ENCODE assay signal across 8 mouse cellular contexts in genomic region chr13:23516822-23517602, GRCm38 (mm10). TPM values are rescaled to one million over a fixed set of nuclear protein-coding genes. Genes with fewer than 3 reads are reported as not detected.
DNase-seq lines count a peak whose midpoint lies in the region; ATAC-seq and TF ChIP-seq lines count a peak whose summit lies in the region.

No protein-coding gene starts in this region.

- no peaks in the 10 kb centered on the region for H3K36me3 ChIP-seq in forebrain, postnatal 0 days (ENCODE audit: insufficient read depth)
- H3K36me3 ChIP-seq in hindbrain, embryonic 11.5 days (ENCODE audit: control insufficient read depth, insufficient read depth, low read length): no peaks in the 10 kb centered on the region
- no peaks in the 10 kb centered on the region for H3K36me3 ChIP-seq in macrophage (ENCODE audit: inconsistent target)

- no peak overlapping the region for H3K27ac ChIP-seq in forebrain, postnatal 0 days (ENCODE audit: low read depth, low read length)
- no peak overlapping the region for H3K27ac ChIP-seq in hindbrain, embryonic 11.5 days (ENCODE audit: low read depth, low read length)
- H3K27ac ChIP-seq in macrophage: no peak overlapping the region

- DNase-seq in MN1 (ENCODE audit: low spot score): peak; percentile 82
- DNase-seq in cerebellum, adult 18-20 months: peak; percentile 58 to 87
- DNase-seq in forebrain, postnatal 0 days: peak; percentile 91
- DNase-seq in hindbrain, embryonic 11.5 days (ENCODE audit: low spot score): peak; percentile 86
- peak; percentile 65 to 71 for DNase-seq in layer of hippocampus, postnatal 36 days
- DNase-seq in right cerebral cortex, postnatal 25 days: peak; percentile 52

- H3K4me2 ChIP-seq in forebrain, postnatal 0 days (ENCODE audit: low read depth): peak overlapping the region; percentile 59
- H3K4me2 ChIP-seq in hindbrain, embryonic 11.5 days (replicated peaks; ENCODE audit: low read depth, low read length): peak overlapping the region; percentile 42

- H3K4me1 ChIP-seq in forebrain, postnatal 0 days (ENCODE audit: insufficient read depth): no peaks in the 10 kb centered on the region
- no peaks in the 10 kb centered on the region for H3K4me1 ChIP-seq in hindbrain, embryonic 11.5 days (replicated peaks; ENCODE audit: control insufficient read depth, insufficient read depth, low read length)

- ATAC-seq in forebrain, postnatal 0 days: peak; percentile 73
- peak; percentile 76; the same call in 1 of the 2 replicates for ATAC-seq in hindbrain, embryonic 11.5 days (ENCODE audit: low FRiP score)
- no peak for ATAC-seq in monocyte, adult 5-6 weeks (replicated peaks; ENCODE audit: insufficient number of reproducible peaks, low FRiP score, low TSS enrichment, poor library complexity, severe bottlenecking)

- no peaks in the 10 kb centered on the region for H3K9me3 ChIP-seq in forebrain, postnatal 0 days (ENCODE audit: low read length)
- H3K9me3 ChIP-seq in hindbrain, embryonic 11.5 days (ENCODE audit: control insufficient read depth, low read length): no peaks in the 10 kb centered on the region

- H3K79me2 ChIP-seq in macrophage (ENCODE audit: inconsistent target): no peaks in the 10 kb centered on the region

- H3K4me3 ChIP-seq in forebrain, postnatal 0 days (ENCODE audit: low read depth, low read length): peak overlapping the region; percentile 52
- peak overlapping the region; percentile 40 for H3K4me3 ChIP-seq in hindbrain, embryonic 11.5 days (ENCODE audit: low read depth, low read length)
- peak overlapping the region; percentile 50 for H3K4me3 ChIP-seq in macrophage (ENCODE audit: inconsistent target)

- TF ChIP-seq CTCF in forebrain, postnatal 0 days (IDR thresholded peaks at IDR 0.05; ENCODE audit: low read depth): no peak

- no peak overlapping the region for H3K9ac ChIP-seq in forebrain, postnatal 0 days
- no peak overlapping the region for H3K9ac ChIP-seq in hindbrain, embryonic 11.5 days (ENCODE audit: low read depth, low read length)

- no peaks in the 10 kb centered on the region for H3K27me3 ChIP-seq in forebrain, postnatal 0 days (ENCODE audit: insufficient read depth, low read length)
- no peaks in the 10 kb centered on the region for H3K27me3 ChIP-seq in hindbrain, embryonic 11.5 days (ENCODE audit: control insufficient read depth, insufficient read depth, low read length)

- under 1% methylated on average over 19 of the region's 19 CpGs for WGBS in forebrain, postnatal 0 days
- under 1% methylated on average over 19 of the region's 19 CpGs for WGBS in hindbrain, embryonic 11.5 days
- under 1% methylated on average over 17 of the region's 19 CpGs for WGBS in macrophage (ENCODE audit: missing documents)

RNA-seq across cellular contexts. Expression of gene Hist1h4h, which starts 13.8 kb away (rescaled TPM):
- total RNA-seq in forebrain, postnatal 0 days (2014; rRNA removed): 1,275 and 1,840 TPM in 2 replicates
- polyA plus RNA-seq in forebrain, postnatal 0 days (2015; fragmentation: Nextera tagmentation; extraction: Ambion mirVana): 4.1 and 5.7 TPM in 2 replicates
- polyA plus RNA-seq in hindbrain, embryonic 11.5 days (2014; fragmentation: Nextera tagmentation; extraction: Ambion mirVana): 4.7 TPM in 2 replicates
- 100 to 1,000 TPM; 363 to 377 TPM for total RNA-seq in layer of hippocampus, postnatal 36 days (2021)
- total RNA-seq in macrophage (2018; cell fraction: chromatin; rRNA removed): 10 to 100 TPM in 17 of 26 experiments, 1 to 10 TPM in 7, not detected in 2; 2.5 to 65.3 (median 15.5) TPM
- total RNA-seq in macrophage (2018; cell fraction: cytosol; rRNA removed): 100 to 1,000 TPM in 8 of 26 experiments, 10 to 100 TPM in 18; 16.2 to 226 (median 79.6) TPM
- total RNA-seq in macrophage (2018; cell fraction: nucleus; rRNA removed): 100 to 1,000 TPM in 1 of 26 experiments, 10 to 100 TPM in 22, 1 to 10 TPM in 3; 3.2 to 104 (median 26.4) TPM
- 1.0 to 1.9 TPM in 2 of 3 replicates, not detected in the other for polyA plus RNA-seq in macrophage (2018)
- 24.5 to 149 TPM (median 46.4 TPM) in 3 replicates for total RNA-seq in monocyte, adult 5-6 weeks (2017)

RNA-seq across cellular contexts. Expression of gene Hist1h2af, which starts 16.7 kb away (rescaled TPM):
- total RNA-seq in forebrain, postnatal 0 days (2014; rRNA removed): 135 and 227 TPM in 2 replicates
- polyA plus RNA-seq in forebrain, postnatal 0 days (2015; fragmentation: Nextera tagmentation; extraction: Ambion mirVana): not detected in 2 replicates
- 3.6 and 8.4 TPM in 2 replicates for polyA plus RNA-seq in hindbrain, embryonic 11.5 days (2014; fragmentation: Nextera tagmentation; extraction: Ambion mirVana)
- 10 to 100 TPM; 12.2 to 14.4 TPM for total RNA-seq in layer of hippocampus, postnatal 36 days (2021)
- total RNA-seq in macrophage (2018; cell fraction: chromatin; rRNA removed): 10 to 100 TPM in 2 of 26 experiments, 1 to 10 TPM in 5, not detected in 19; 3.1 to 25.0 (median 5.3) TPM
- 10 to 100 TPM in 15 of 26 experiments, 1 to 10 TPM in 11; 2.6 to 50.6 (median 16.0) TPM for total RNA-seq in macrophage (2018; cell fraction: cytosol; rRNA removed)
- 10 to 100 TPM in 1 of 26 experiments, 1 to 10 TPM in 14, not detected in 11; 2.4 to 22.9 (median 4.9) TPM for total RNA-seq in macrophage (2018; cell fraction: nucleus; rRNA removed)
- polyA plus RNA-seq in macrophage (2018): not detected in 3 replicates
- 1.4 to 11.6 TPM in 2 of 3 replicates, not detected in the other for total RNA-seq in monocyte, adult 5-6 weeks (2017)

RNA-seq across cellular contexts. Expression of gene Hist1h3g, which starts 18.2 kb away (rescaled TPM):
- total RNA-seq in forebrain, postnatal 0 days (2014; rRNA removed): 116 and 134 TPM in 2 replicates
- 0.50 TPM in 1 of 2 replicates, not detected in the other for polyA plus RNA-seq in forebrain, postnatal 0 days (2015; fragmentation: Nextera tagmentation; extraction: Ambion mirVana)
- polyA plus RNA-seq in hindbrain, embryonic 11.5 days (2014; fragmentation: Nextera tagmentation; extraction: Ambion mirVana): 3.7 and 4.8 TPM in 2 replicates
- total RNA-seq in layer of hippocampus, postnatal 36 days (2021): 1 to 10 TPM; 3.9 to 4.9 TPM
- total RNA-seq in macrophage (2018; cell fraction: chromatin; rRNA removed): 1 to 10 TPM in 3 of 26 experiments, not detected in 23; 2.6 to 6.9 (median 3.0) TPM
- 10 to 100 TPM in 3 of 26 experiments, 1 to 10 TPM in 21, under 1 TPM in 2; 0.91 to 17.1 (median 3.1) TPM for total RNA-seq in macrophage (2018; cell fraction: cytosol; rRNA removed)
- total RNA-seq in macrophage (2018; cell fraction: nucleus; rRNA removed): 1 to 10 TPM in 3 of 26 experiments, not detected in 23; 2.4 to 9.1 (median 2.4) TPM
- polyA plus RNA-seq in macrophage (2018): not detected in 3 replicates
- not detected in 3 replicates for total RNA-seq in monocyte, adult 5-6 weeks (2017)

RNA-seq across cellular contexts. Expression of gene Hist1h2bh, which starts 26.2 kb away (rescaled TPM):
- total RNA-seq in forebrain, postnatal 0 days (2014; rRNA removed): 12.5 and 17.0 TPM in 2 replicates
- 0.17 TPM in 1 of 2 replicates, not detected in the other for polyA plus RNA-seq in forebrain, postnatal 0 days (2015; fragmentation: Nextera tagmentation; extraction: Ambion mirVana)
- polyA plus RNA-seq in hindbrain, embryonic 11.5 days (2014; fragmentation: Nextera tagmentation; extraction: Ambion mirVana): 0.60 and 0.89 TPM in 2 replicates
- 1 to 10 TPM; 1.1 to 1.2 TPM for total RNA-seq in layer of hippocampus, postnatal 36 days (2021)
- total RNA-seq in macrophage (2018; cell fraction: chromatin; rRNA removed): 1 to 10 TPM in 1 of 26 experiments, under 1 TPM in 7, not detected in 18; 0.51 to 1.7 (median 0.67) TPM
- 1 to 10 TPM in 22 of 26 experiments, under 1 TPM in 4; 0.50 to 6.2 (median 1.7) TPM for total RNA-seq in macrophage (2018; cell fraction: cytosol; rRNA removed)
- total RNA-seq in macrophage (2018; cell fraction: nucleus; rRNA removed): 1 to 10 TPM in 3 of 26 experiments, under 1 TPM in 10, not detected in 13; 0.24 to 2.9 (median 0.72) TPM
- polyA plus RNA-seq in macrophage (2018): 0.09 to 0.34 TPM (median 0.15 TPM) in 3 replicates
- 0.21 to 4.4 TPM (median 2.1 TPM) in 3 replicates for total RNA-seq in monocyte, adult 5-6 weeks (2017)

RNA-seq across cellular contexts. Expression of gene Hist1h3f, which starts 26.8 kb away (rescaled TPM):
- 116 and 119 TPM in 2 replicates for total RNA-seq in forebrain, postnatal 0 days (2014; rRNA removed)
- 0.17 and 0.47 TPM in 2 replicates for polyA plus RNA-seq in forebrain, postnatal 0 days (2015; fragmentation: Nextera tagmentation; extraction: Ambion mirVana)
- 1.0 and 1.1 TPM in 2 replicates for polyA plus RNA-seq in hindbrain, embryonic 11.5 days (2014; fragmentation: Nextera tagmentation; extraction: Ambion mirVana)
- total RNA-seq in layer of hippocampus, postnatal 36 days (2021): 10 to 100 TPM; 16.2 to 17.4 TPM
- total RNA-seq in macrophage (2018; cell fraction: chromatin; rRNA removed): 1 to 10 TPM in 12 of 26 experiments, under 1 TPM in 3, not detected in 11; 0.66 to 8.1 (median 1.7) TPM
- total RNA-seq in macrophage (2018; cell fraction: cytosol; rRNA removed): 10 to 100 TPM in 8 of 26 experiments, 1 to 10 TPM in 17, under 1 TPM in 1; 0.94 to 20.0 (median 7.1) TPM
- total RNA-seq in macrophage (2018; cell fraction: nucleus; rRNA removed): 1 to 10 TPM in 13 of 26 experiments, under 1 TPM in 7, not detected in 6; 0.48 to 6.5 (median 1.5) TPM
- polyA plus RNA-seq in macrophage (2018): not detected in 3 replicates
- total RNA-seq in monocyte, adult 5-6 weeks (2017): 0.53 to 21.8 TPM (median 16.4 TPM) in 3 replicates

Comparison
In these comparisons a context has a peak if more than half of its experiments do, and no peak if none do; other contexts are left out.
1. RNA of gene Hist1h3g, which starts 18.2 kb away (total RNA-seq): 116 to 134 TPM in forebrain, postnatal 0 days; 3.9 to 4.9 TPM in layer of hippocampus, postnatal 36 days and not detected in monocyte, adult 5-6 weeks; every median in the first group is over 10 times any median in the second.
2. Peak in every context shown above with its lines, with median percentiles within 50 percentile points of each other: DNase-seq and H3K4me3 ChIP-seq.